Mouse (Mus musculus) neural tube, embryonic 15.5 days (tissue): Measurements from ENCODE around the gene Vcp. TPM values are rescaled to one million over a fixed set of nuclear protein-coding genes. Genes with fewer than 3 reads are reported as not detected.

ENCODE experiments used
- ATAC-seq: fragments of 200-750 bp; cut with Nextera tagmentation; 2 replicates; pipeline ENCODE4 v1.8.0; 2017; ENCODE audit warnings: mild to moderate bottlenecking, moderate TSS enrichment, moderate library complexity; ENCODE audit not compliant: low FRiP score
- H3K27ac ChIP-seq: fragments of 300-500 bp; sonication (generic); replicated peaks from 2 replicates; pipeline ENCODE4 v1.5.1; 2015; ENCODE audit warnings: mild to moderate bottlenecking, inconsistent platforms
- H3K27me3 ChIP-seq: fragments of 300-500 bp; sonication (generic); replicated peaks from 2 replicates; pipeline ENCODE4 v1.6.1; 2015; ENCODE audit warnings: inconsistent platforms
- H3K36me3 ChIP-seq: fragments of 300-500 bp; sonication (generic); 2 replicates; pipeline ENCODE4 v1.6.1; 2015; ENCODE audit warnings: inconsistent platforms
- H3K4me1 ChIP-seq: fragments of 300-500 bp; sonication (generic); 2 replicates; pipeline ENCODE4 v1.6.1; 2015; ENCODE audit warnings: inconsistent platforms
- H3K4me2 ChIP-seq: fragments of 300-500 bp; sonication (generic); 2 replicates; pipeline ENCODE4 v1.6.1; 2015; ENCODE audit warnings: inconsistent platforms, mild to moderate bottlenecking, moderate library complexity
- H3K4me3 ChIP-seq: fragments of 300-500 bp; sonication (generic); replicated peaks from 2 replicates; pipeline ENCODE4 v1.5.1; 2015; ENCODE audit warnings: mild to moderate bottlenecking, inconsistent platforms
- H3K9ac ChIP-seq: fragments of 300-500 bp; sonication (generic); replicated peaks from 2 replicates; pipeline ENCODE4 v1.6.1; 2015; ENCODE audit warnings: mild to moderate bottlenecking, inconsistent platforms
- H3K9me3 ChIP-seq: fragments of 300-500 bp; sonication (generic); replicated peaks from 2 replicates; pipeline ENCODE4 v1.6.1; 2016; ENCODE audit warnings: inconsistent platforms
- WGBS: fragments of 180-500 bp; shearing (Covaris S2); methylation state at CpG from one replicate; pipeline ENCODE4 v1.1.7; 2015; ENCODE audit warnings: mixed read lengths; 5-methylcytosine and 5-hydroxymethylcytosine counted together
- polyA plus RNA-seq: library from polyadenylated mRNA; unstranded; fragments of >200 nt; fragmentation: Nextera tagmentation; extraction: Ambion mirVana; gene quantifications from 2 replicates; pipeline ENCODE4 v1.2.1, GENCODE M21; 2015

Vcp gene
- polyA plus RNA-seq, 1 experiment from 2014 or later: 477 TPM

DNA sequence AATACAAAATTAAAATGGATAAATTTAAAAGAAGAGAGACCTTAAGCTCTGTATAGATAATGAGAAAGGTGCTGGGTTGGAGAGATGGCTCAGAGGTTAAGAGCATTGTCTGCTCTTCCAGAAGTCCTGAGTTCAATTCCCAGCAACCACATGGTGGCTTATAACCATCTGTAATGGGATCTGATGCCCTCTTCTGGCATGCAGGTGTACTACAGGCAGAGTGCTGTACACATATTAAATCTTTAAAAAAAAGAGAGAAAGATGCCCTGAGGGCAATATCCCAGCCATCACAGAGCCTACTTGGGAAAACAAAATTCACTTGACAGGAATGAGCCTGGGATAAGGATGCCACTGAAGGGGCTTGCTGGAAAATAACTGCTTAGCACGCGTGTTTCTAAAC lies 36.8 kb downstream of the Vcp start:
- Histone ChIP-seq H3K4me1 (peaks cover 8% of the 10 kb centered on the region), H3K36me3 (peaks cover 5% of the 10 kb centered on the region), H3K9ac (no peak overlapping the region), H3K27ac (no peak overlapping the region), H3K4me3 (no peak overlapping the region), H3K9me3 (no peaks in the 10 kb centered on the region), H3K27me3 (no peaks in the 10 kb centered on the region), H3K4me2 (no peak overlapping the region)
- 92% methylated on average over 2 of the region's 2 CpGs for WGBS
- ATAC-seq: no peak

DNA sequence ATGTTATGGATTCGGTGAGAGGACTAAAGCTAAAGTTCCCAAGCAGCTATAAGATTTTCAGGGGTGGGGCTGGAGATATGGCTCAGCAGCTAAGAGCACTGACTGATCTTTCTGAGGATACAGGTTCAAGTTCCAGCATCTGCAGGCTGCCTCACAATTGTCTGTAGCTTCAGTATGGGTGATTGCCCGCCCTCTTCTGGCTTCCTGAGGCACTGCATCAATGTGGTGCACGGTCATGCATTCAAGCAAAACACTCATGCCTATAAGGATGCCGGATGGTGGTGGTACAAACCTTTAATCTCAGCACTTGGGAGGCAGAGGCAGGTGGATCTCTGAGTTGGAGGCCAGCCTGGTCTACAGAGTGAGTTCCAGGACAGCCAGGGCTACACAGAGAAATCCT lies 38.7 kb downstream of the Vcp start:
- Histone ChIP-seq H3K27ac (no peak overlapping the region), H3K27me3 (no peaks in the 10 kb centered on the region), H3K4me3 (no peak overlapping the region), H3K4me2 (no peak overlapping the region), H3K36me3 (peaks cover 23% of the 10 kb centered on the region), H3K4me1 (peaks cover 8% of the 10 kb centered on the region), H3K9ac (no peak overlapping the region), H3K9me3 (no peaks in the 10 kb centered on the region)
- no peak for ATAC-seq
- WGBS: 35% methylated on average over 4 of the region's 4 CpGs

DNA sequence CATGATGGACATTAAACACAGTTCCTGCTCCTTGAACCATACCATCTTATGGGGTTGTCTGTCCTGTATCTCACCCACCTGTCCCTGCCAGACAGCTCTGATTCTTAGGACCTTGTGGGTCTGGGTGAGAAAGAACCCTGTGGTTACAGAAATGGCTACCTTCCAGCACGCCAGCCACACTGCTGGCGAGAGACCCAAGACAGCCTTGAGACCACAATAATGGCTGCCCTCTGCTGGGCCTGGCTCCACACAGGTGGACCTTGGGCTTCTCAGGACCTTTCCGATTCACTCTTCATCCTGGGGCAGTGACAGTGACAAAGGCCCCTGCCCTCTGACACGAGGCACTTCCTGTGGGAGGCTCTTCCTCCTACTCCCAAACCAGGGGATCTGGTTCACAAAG lies 40.9 kb downstream of the Vcp start:
- no peak overlapping the region for H3K27ac ChIP-seq
- WGBS: 73% methylated on average over 4 of the region's 4 CpGs
- no peaks in the 10 kb centered on the region for H3K9me3 ChIP-seq
- peaks cover 10% of the 10 kb centered on the region for H3K4me1 ChIP-seq
- no peak overlapping the region for H3K9ac ChIP-seq
- no peak for ATAC-seq
- no peaks in the 10 kb centered on the region for H3K27me3 ChIP-seq
- H3K36me3 ChIP-seq: peaks cover 32% of the 10 kb centered on the region
- H3K4me2 ChIP-seq: no peak overlapping the region
- no peak overlapping the region for H3K4me3 ChIP-seq

DNA sequence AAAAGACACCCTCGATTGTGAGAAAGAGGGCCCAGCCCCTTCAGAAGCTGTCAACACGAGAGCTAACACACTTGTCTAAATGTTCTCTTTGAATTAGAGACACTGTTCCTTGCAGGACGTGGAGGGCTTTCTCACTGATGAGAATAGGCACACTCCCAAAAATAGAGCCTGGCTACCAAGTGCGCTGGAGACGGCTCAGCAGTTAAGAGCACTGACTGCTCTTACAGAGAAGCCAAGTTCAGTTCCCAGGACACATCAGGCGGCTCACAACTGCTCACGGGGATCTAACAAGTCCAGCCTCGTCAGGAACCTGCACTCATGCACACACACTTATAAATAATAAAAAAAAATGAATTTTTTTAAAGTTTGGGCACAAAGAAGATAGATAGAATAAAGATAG lies 41.4 kb downstream of the Vcp start:
- Histone ChIP-seq H3K27me3 (no peaks in the 10 kb centered on the region), H3K4me2 (no peak overlapping the region), H3K4me1 (peaks cover 14% of the 10 kb centered on the region), H3K9me3 (no peaks in the 10 kb centered on the region), H3K9ac (no peak overlapping the region), H3K36me3 (peaks cover 32% of the 10 kb centered on the region), H3K27ac (no peak overlapping the region), H3K4me3 (no peak overlapping the region)
- ATAC-seq: no peak
- 71% methylated on average over 8 of the region's 8 CpGs for WGBS

DNA sequence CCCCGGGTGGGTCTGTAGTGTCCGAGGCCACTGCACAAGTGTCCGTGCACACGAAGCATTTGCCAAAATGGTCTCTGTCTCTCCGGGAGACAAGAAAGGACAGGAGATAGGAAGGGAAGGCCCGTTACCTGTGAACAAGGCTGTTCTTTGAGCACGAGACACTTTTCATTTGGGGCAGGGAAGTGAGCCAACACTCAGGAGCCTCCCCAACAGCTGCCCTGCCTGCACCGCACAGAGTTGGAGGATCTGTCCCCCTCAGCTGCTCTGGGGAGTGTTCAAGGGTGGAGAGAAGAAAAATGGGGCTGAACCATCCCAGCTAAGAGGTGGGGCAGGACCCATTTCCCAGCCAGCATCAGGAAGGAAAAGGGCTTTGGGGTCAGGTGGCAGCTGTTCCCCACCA lies 42.3 kb downstream of the Vcp start:
- Histone ChIP-seq H3K27ac (no peak overlapping the region), H3K4me3 (no peak overlapping the region), H3K27me3 (no peaks in the 10 kb centered on the region), H3K9me3 (no peaks in the 10 kb centered on the region), H3K9ac (no peak overlapping the region), H3K4me2 (no peak overlapping the region), H3K36me3 (peaks cover 32% of the 10 kb centered on the region), H3K4me1 (peaks cover 24% of the 10 kb centered on the region)
- no peak for ATAC-seq
- 92% methylated on average over 8 of the region's 8 CpGs for WGBS

DNA sequence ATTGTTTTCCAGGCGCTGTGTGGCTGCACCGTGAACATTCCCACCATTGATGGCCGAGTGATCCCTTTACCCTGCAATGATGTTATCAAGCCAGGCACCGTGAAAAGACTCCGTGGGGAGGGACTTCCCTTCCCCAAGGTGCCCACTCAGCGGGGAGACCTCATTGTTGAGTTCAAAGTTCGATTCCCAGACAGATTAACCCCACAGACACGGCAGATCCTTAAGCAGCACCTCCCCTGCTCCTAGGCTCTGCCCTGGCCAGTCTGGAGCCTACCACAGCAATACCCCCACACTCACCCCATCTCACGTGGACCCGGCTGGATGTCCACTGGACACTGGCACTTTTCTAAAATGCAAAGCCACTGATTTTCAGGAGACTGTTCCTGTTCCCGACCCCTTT lies 43.0 kb downstream of the Vcp start:
- 80% methylated on average over 11 of the region's 11 CpGs for WGBS
- Histone ChIP-seq H3K9me3 (no peaks in the 10 kb centered on the region), H3K9ac (no peak overlapping the region), H3K36me3 (peaks cover 32% of the 10 kb centered on the region), H3K4me1 (peaks cover 30% of the 10 kb centered on the region), H3K4me3 (no peak overlapping the region), H3K27ac (no peak overlapping the region), H3K4me2 (no peak overlapping the region), H3K27me3 (no peaks in the 10 kb centered on the region)
- no peak for ATAC-seq

DNA sequence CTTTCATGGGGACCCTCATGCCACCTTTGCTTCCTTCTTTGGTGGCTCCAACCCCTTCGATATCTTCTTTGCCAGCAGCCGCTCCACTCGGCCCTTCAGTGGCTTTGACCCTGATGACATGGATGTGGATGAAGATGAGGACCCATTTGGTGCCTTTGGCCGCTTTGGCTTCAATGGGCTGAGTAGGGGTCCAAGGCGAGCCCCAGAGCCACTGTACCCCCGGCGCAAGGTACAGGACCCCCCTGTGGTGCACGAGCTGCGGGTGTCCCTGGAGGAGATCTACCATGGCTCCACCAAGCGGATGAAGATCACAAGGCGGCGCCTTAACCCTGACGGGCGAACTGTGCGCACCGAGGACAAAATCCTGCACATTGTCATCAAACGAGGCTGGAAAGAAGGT lies 43.7 kb downstream of the Vcp start:
- Histone ChIP-seq H3K27ac (no peak overlapping the region), H3K36me3 (peaks cover 32% of the 10 kb centered on the region), H3K9me3 (no peaks in the 10 kb centered on the region), H3K9ac (no peak overlapping the region), H3K4me1 (peaks cover 38% of the 10 kb centered on the region), H3K4me3 (no peak overlapping the region), H3K4me2 (no peak overlapping the region), H3K27me3 (no peaks in the 10 kb centered on the region)
- ATAC-seq: no peak
- 95% methylated on average over 17 of the region's 17 CpGs for WGBS

DNA sequence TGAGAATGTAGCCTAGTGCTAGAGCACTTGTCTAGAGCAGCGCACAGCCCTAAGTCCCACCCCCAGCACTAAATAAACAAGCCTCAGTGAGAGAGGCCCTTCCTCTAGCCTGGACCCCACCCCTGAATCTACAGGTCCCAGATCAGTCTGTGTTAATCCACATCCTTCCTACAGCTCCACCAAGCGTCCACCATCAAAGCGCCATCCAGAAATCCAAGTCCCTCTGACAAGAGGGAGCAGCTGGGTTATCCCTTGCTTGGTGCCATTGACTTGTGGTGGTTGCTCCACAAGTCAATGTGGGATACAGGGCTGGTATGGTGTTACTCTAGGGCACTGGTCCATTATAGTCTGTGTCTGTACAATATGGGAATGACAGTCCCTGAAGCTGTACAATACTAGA lies 45.1 kb downstream of the Vcp start:
- Histone ChIP-seq H3K9ac (no peak overlapping the region), H3K4me3 (no peak overlapping the region)
- ATAC-seq: no peak

DNA sequence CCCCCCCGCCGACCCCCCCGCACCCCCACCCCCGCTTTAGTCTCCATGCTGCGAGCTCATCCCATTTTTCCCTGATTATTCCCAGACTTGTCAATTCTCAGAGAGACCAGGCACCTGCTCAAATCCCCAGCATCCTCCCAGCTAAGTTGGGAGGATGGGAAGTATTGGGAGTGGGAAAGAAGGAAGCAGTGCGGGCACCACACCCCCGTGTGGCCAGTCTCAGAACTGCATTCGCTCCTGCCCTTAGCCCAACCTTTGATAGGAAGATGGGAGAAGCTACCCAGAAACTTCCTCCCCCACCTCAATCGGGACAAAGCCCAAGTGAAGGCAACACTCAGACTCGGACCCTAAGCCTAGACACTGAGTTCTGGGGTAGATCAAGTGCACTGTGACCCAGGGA lies 46.0 kb downstream of the Vcp start:
- H3K4me1 ChIP-seq: peaks cover 54% of the 10 kb centered on the region
- 0 out of 2 replicates have a peak overlapping the region, but pooled peaks have one; percentile 63 for H3K4me3 ChIP-seq
- peaks cover 32% of the 10 kb centered on the region for H3K36me3 ChIP-seq
- H3K9ac ChIP-seq: no peak overlapping the region; the same call in 1 of the 2 replicates
- H3K27ac ChIP-seq: peak overlapping the region; percentile 94; the same call in 1 of the 2 replicates
- H3K9me3 ChIP-seq: no peaks in the 10 kb centered on the region
- WGBS: 7% methylated on average over 10 of the region's 10 CpGs
- ATAC-seq: no peak
- H3K4me2 ChIP-seq: peak overlapping the region; percentile 95
- no peaks in the 10 kb centered on the region for H3K27me3 ChIP-seq

More for the DNA sequence above, 45.1 kb downstream of the Vcp start:
- no peaks in the 10 kb centered on the region for H3K27me3 ChIP-seq
- peak overlapping the region; percentile 95; the same call in 1 of the 2 replicates for H3K4me2 ChIP-seq
- H3K9me3 ChIP-seq: no peaks in the 10 kb centered on the region
- 91% methylated on average over 3 of the region's 3 CpGs for WGBS
- peaks cover 32% of the 10 kb centered on the region for H3K36me3 ChIP-seq
- H3K4me1 ChIP-seq: peaks cover 51% of the 10 kb centered on the region
- 0 out of 2 replicates have a peak overlapping the region, but pooled peaks have one; percentile 54 for H3K27ac ChIP-seq

DNA sequence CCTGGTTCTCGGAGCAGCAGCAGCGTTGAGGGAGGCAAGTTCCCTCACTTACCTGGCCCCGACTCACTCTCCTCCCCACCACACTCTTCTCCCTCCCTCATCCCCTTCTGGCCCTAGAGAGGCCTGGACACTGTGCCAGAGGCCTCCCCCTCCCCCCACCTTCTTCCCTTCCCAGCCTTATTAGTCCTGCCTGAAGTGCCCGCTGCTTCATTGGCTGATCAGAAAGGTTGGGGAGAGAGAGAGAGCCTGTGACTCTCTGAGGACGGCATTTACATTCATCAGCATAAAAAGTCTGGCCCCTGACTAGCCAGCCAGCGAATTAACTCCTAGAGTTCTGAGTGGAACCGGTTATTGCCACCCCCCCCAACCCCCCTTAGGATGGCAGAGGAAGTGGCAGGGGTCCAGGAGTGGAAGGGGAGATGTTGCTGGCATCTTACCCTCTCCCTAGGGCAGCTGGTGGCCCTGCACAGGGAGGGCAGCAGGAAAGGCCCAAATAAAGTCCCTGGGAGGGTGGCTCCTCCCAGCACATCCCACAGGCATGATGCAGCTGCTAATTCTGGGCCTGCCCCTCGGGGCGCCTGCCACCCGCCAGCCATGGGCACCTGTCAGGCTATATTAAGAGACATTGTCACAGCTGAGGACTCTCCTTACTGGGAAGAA lies 46.7 kb downstream of the Vcp start:
- Histone ChIP-seq H3K27ac (peak overlapping the region; percentile 94), H3K36me3 (peaks cover 27% of the 10 kb centered on the region), H3K4me1 (peaks cover 61% of the 10 kb centered on the region), H3K4me3 (peak overlapping the region; percentile 63), H3K4me2 (peak overlapping the region; percentile 95), H3K9me3 (no peaks in the 10 kb centered on the region), H3K27me3 (no peaks in the 10 kb centered on the region), H3K9ac (peak overlapping the region; percentile 87)
- WGBS: 13% methylated on average over 10 of the region's 10 CpGs
- ATAC-seq: no peak

DNA sequence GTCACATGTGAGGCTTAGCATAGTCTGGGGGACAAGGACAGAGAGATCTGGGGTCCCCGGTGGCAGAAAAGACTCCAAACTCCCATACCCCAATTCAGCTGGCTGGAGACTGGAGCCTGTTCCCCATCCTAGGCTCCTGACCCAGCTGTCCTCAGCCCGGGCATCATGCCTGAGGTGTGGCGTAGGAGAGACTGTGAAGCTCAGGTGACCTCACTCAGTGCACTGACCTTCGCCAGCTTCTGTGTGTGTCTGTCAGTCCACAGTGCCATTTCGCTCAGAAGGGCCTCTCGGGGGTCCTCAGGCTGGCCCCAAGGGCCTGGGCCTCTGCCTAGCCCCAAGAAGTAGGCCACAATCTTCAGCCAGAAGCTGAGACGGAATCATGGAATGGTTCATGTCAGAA lies 47.7 kb downstream of the Vcp start:
- Histone ChIP-seq H3K4me1 (peaks cover 71% of the 10 kb centered on the region), H3K9ac (peak overlapping the region; percentile 87)

More for the DNA sequence above, 47.7 kb downstream of the Vcp start:
- ATAC-seq: no peak
- Histone ChIP-seq H3K4me2 (peak overlapping the region; percentile 95), H3K27ac (peak overlapping the region; percentile 94), H3K27me3 (no peaks in the 10 kb centered on the region), H3K36me3 (peaks cover 19% of the 10 kb centered on the region), H3K4me3 (peak overlapping the region; percentile 63), H3K9me3 (no peaks in the 10 kb centered on the region)
- 85% methylated on average over 7 of the region's 7 CpGs for WGBS
